Mouse (Mus musculus): ENCODE measurements around the gene Etl4.

DNA sequence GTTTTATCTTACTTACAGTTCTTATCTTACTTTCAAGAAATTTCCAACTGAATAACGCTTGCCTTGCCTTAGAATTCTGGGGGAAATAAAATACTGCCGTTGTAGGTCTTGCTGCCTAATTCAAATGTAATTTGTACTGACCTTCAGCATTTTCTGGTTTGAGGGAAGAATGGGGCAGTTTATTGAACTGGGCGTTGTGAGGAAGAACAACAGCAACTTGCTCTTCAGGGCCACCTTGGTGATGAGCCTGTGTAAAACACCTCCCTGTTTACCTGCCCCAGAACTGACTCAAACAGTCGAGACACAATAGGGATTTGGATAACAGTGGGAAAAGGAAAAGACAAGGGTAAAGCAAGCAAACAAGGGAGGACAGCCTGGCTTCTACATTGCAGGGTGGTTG, 828.3 kb downstream of the Etl4 start:
- TF ChIP-seq EP300 (IDR thresholded peaks at IDR 0.05; ENCODE audit: low read depth): no peak
- no peak for TF ChIP-seq CTCF (IDR thresholded peaks at IDR 0.05; ENCODE audit: low read depth)

Data from liver, postnatal 0 days (tissue).